Mouse (Mus musculus): ENCODE results near the gene Gm10309. TPM values are rescaled to one million over a fixed set of nuclear protein-coding genes. Genes with fewer than 3 reads are reported as not detected.

Gm10309 gene
- polyA plus RNA-seq, 2 experiments = 0.03 to 0.47 TPM

DNA sequence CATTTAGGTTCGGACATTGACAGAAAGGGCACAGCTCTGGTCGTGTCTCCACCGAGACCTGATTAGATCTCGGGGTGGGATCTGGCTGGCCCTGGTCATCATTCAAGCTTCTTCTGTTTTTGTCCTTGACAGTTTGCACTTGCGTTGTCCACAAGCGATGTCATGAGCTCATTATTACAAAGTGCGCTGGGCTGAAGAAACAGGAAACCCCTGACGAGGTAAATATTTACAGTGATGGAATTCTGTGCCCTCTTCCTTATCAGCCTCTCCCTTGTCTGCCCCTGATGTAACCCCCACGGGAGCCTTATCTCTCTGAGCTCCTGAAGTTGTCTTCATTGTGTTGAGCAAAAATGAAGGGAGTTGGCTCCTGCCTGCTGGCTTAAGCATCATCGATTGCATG is 28.4 kb downstream of the Gm10309 start:
- H3K27me3 ChIP-seq (ENCODE audit: control insufficient read depth, insufficient read depth, low read length) = no peaks in the 10 kb centered on the region
- ATAC-seq (ENCODE audit: low FRiP score, low read depth) (no peak), DNase-seq (ENCODE audit: low spot score) (no peak)
- H3K36me3 ChIP-seq (ENCODE audit: control insufficient read depth, insufficient read depth, low read length) = no peaks in the 10 kb centered on the region
- no peak overlapping the region for H3K4me2 ChIP-seq (replicated peaks; ENCODE audit: low read depth, low read length, severe bottlenecking)
- H3K4me3 ChIP-seq (replicated peaks; ENCODE audit: low read length) = no peak overlapping the region
- no peak overlapping the region for H3K9ac ChIP-seq (ENCODE audit: low read depth, low read length, severe bottlenecking)
- H3K4me1 ChIP-seq (ENCODE audit: control insufficient read depth, insufficient read depth, low read length) = no peaks in the 10 kb centered on the region
- H3K9me3 ChIP-seq (ENCODE audit: control insufficient read depth, low read length) = no peaks in the 10 kb centered on the region
- 88% methylated on average over 10 of the region's 10 CpGs for WGBS
- no peak overlapping the region for H3K27ac ChIP-seq (replicated peaks; ENCODE audit: low read depth, low read length)
- no peak for TF ChIP-seq POLR2A (IDR thresholded peaks at IDR 0.05; ENCODE audit: borderline replicate concordance, extremely low read depth, insufficient read depth, insufficient read length)

DNA sequence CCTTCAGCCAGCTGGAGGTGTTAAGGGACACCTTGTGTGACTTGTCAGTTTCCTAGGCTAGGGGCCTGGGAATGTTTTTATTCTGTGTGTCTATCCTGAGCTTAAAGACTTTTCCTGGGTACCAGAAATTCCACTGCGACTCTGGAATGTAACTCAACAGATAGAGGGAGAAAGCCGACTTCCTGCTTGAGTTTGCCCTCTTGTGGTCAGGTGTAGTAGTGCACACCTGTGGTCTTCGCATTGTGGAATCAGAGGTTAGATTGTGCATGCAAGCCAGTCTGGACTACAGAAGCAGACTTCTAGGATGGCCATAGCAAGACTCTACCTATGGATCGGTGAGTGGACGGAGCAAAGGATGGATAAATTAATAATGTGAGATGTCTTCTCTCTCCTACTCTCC is 33.3 kb downstream of the Gm10309 start:
- H3K36me3 ChIP-seq (ENCODE audit: control insufficient read depth, insufficient read depth, low read length) = no peaks in the 10 kb centered on the region
- H3K4me2 ChIP-seq (replicated peaks; ENCODE audit: low read depth, low read length, severe bottlenecking) = no peak overlapping the region
- no peaks in the 10 kb centered on the region for H3K9me3 ChIP-seq (ENCODE audit: control insufficient read depth, low read length)
- H3K4me3 ChIP-seq (replicated peaks; ENCODE audit: low read length) = no peak overlapping the region
- DNase-seq (ENCODE audit: low spot score) (no peak), ATAC-seq (ENCODE audit: low FRiP score, low read depth) (no peak)
- WGBS = 34% methylated on average over 5 of the region's 5 CpGs
- no peak overlapping the region for H3K9ac ChIP-seq (ENCODE audit: low read depth, low read length, severe bottlenecking)
- H3K4me1 ChIP-seq (ENCODE audit: control insufficient read depth, insufficient read depth, low read length) = peaks cover 6% of the 10 kb centered on the region; the same call in 1 of the 2 replicates
- H3K27ac ChIP-seq (replicated peaks; ENCODE audit: low read depth, low read length) = no peak overlapping the region
- H3K27me3 ChIP-seq (ENCODE audit: control insufficient read depth, insufficient read depth, low read length) = no peaks in the 10 kb centered on the region
- TF ChIP-seq POLR2A (IDR thresholded peaks at IDR 0.05; ENCODE audit: borderline replicate concordance, extremely low read depth, insufficient read depth, insufficient read length) = no peak

DNA sequence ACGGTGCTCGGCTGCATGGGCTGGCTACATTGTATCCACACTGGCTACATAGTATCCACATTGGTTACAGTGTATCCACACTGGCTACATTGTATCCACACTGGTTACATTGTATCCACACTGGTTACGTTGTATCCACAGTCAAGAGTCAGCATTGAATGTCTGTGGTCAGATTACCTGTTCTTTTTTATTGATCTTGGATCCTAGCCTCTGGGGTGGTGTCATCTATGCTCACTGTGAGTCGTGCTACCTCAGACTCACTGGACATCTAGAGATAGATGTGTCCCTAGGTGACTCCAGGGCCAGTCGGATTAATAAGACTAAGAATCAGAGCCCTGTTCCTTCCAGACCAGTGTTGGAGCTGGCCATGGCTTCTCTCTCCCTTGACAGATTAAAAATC is 34.9 kb downstream of the Gm10309 start:
- Histone ChIP-seq H3K4me3 (replicated peaks; ENCODE audit: low read length) (no peak overlapping the region), H3K4me2 (replicated peaks; ENCODE audit: low read depth, low read length, severe bottlenecking) (no peak overlapping the region), H3K27me3 (ENCODE audit: control insufficient read depth, insufficient read depth, low read length) (no peaks in the 10 kb centered on the region), H3K9me3 (ENCODE audit: control insufficient read depth, low read length) (no peaks in the 10 kb centered on the region), H3K27ac (replicated peaks; ENCODE audit: low read depth, low read length) (no peak overlapping the region), H3K9ac (ENCODE audit: low read depth, low read length, severe bottlenecking) (no peak overlapping the region), H3K4me1 (ENCODE audit: control insufficient read depth, insufficient read depth, low read length) (peaks cover 9% of the 10 kb centered on the region), H3K36me3 (ENCODE audit: control insufficient read depth, insufficient read depth, low read length) (no peaks in the 10 kb centered on the region)
- DNase-seq (ENCODE audit: low spot score) (no peak), ATAC-seq (ENCODE audit: low FRiP score, low read depth) (no peak)
- TF ChIP-seq POLR2A (IDR thresholded peaks at IDR 0.05; ENCODE audit: borderline replicate concordance, extremely low read depth, insufficient read depth, insufficient read length) = no peak
- WGBS = 87% methylated on average over 5 of the region's 5 CpGs

DNA sequence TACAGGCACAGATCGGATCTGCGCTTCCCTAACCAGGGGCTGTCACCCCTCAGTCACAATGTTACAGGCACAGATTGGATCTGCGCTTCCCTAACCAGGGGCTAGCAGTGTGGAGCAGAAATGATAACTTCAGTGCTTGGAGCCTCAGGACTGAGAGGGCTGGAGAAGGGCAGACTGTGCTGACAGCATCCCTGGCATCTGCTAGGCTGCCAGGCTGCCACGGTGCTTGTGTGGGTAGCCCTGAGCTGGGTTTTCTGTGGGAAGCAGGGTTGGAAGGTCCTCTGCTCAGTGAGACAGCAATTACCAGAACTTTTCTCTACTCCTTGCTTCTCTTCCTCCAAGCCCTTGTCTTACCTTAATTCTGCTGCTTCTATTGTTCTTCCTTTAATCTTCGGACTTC is 37.1 kb downstream of the Gm10309 start:
- ATAC-seq (ENCODE audit: low FRiP score, low read depth) (no peak), DNase-seq (ENCODE audit: low spot score) (no peak)
- H3K36me3 ChIP-seq (ENCODE audit: control insufficient read depth, insufficient read depth, low read length) = no peaks in the 10 kb centered on the region
- WGBS = 81% methylated on average over 5 of the region's 5 CpGs
- no peaks in the 10 kb centered on the region for H3K9me3 ChIP-seq (ENCODE audit: control insufficient read depth, low read length)
- peaks cover 9% of the 10 kb centered on the region for H3K4me1 ChIP-seq (ENCODE audit: control insufficient read depth, insufficient read depth, low read length)
- H3K9ac ChIP-seq (ENCODE audit: low read depth, low read length, severe bottlenecking) = no peak overlapping the region
- no peak overlapping the region for H3K4me3 ChIP-seq (replicated peaks; ENCODE audit: low read length)
- H3K27ac ChIP-seq (replicated peaks; ENCODE audit: low read depth, low read length) = no peak overlapping the region
- H3K4me2 ChIP-seq (replicated peaks; ENCODE audit: low read depth, low read length, severe bottlenecking) = no peak overlapping the region
- TF ChIP-seq POLR2A (IDR thresholded peaks at IDR 0.05; ENCODE audit: borderline replicate concordance, extremely low read depth, insufficient read depth, insufficient read length) = no peak
- no peaks in the 10 kb centered on the region for H3K27me3 ChIP-seq (ENCODE audit: control insufficient read depth, insufficient read depth, low read length)

DNA sequence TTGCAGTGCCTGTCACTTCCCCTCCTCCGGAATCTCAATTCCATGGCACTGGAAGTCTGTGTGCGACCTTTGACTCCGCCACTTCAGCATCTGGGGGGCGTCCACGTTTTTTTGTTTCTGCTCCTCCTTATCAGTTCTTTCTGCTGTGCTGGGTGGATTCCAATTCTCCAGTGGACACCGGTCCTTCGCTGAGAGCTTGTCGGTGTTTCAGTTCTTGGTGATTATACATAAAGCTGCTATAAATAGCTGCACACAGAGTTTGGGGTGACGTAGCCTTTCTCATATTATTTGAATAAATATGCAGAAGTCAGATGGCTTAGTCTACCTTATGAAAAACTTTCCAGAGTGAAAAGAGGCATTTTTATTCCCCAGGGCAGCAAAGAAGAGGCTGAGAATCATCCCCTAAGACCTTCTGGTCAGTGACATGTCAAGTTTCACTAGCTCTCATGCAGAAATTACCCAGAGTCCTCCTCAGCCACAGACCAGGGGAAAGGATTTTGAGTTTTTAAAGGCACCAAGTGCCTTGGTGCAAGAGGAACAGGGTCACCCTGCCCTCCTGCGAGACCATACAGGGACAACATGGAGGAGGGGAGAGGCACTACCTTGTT is 37.6 kb downstream of the Gm10309 start:
- Histone ChIP-seq H3K27ac (replicated peaks; ENCODE audit: low read depth, low read length) (no peak overlapping the region), H3K9ac (ENCODE audit: low read depth, low read length, severe bottlenecking) (no peak overlapping the region), H3K4me1 (ENCODE audit: control insufficient read depth, insufficient read depth, low read length) (peaks cover 9% of the 10 kb centered on the region), H3K9me3 (ENCODE audit: control insufficient read depth, low read length) (no peaks in the 10 kb centered on the region), H3K4me3 (replicated peaks; ENCODE audit: low read length) (no peak overlapping the region), H3K36me3 (ENCODE audit: control insufficient read depth, insufficient read depth, low read length) (no peaks in the 10 kb centered on the region), H3K4me2 (replicated peaks; ENCODE audit: low read depth, low read length, severe bottlenecking) (no peak overlapping the region), H3K27me3 (ENCODE audit: control insufficient read depth, insufficient read depth, low read length) (no peaks in the 10 kb centered on the region)
- DNase-seq (ENCODE audit: low spot score) (no peak), ATAC-seq (ENCODE audit: low FRiP score, low read depth) (no peak)
- 68% methylated on average over 10 of the region's 10 CpGs for WGBS
- TF ChIP-seq POLR2A (IDR thresholded peaks at IDR 0.05; ENCODE audit: borderline replicate concordance, extremely low read depth, insufficient read depth, insufficient read length) = no peak

DNA sequence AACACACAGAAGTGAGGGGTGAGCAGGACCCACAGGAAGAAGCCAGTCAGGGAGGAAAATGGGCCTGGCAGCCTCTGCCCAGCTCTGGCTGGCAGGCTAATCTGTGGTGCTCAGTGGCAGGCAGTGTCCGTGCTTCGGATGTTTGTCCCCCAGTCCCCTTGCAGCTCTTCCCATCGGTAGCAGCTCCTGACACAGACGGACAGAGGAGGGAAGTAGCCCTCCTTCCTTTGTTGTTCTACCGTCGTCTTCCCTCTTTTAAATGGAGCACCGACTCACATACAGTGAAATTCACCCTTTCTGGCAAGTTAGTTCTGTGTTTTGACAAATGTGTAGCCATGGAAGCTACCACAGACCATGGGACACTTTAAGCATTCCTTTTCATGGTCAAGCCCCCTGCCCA is 38.2 kb downstream of the Gm10309 start:
- peaks cover 9% of the 10 kb centered on the region for H3K4me1 ChIP-seq (ENCODE audit: control insufficient read depth, insufficient read depth, low read length)
- no peak for ATAC-seq (ENCODE audit: low FRiP score, low read depth)
- TF ChIP-seq POLR2A (IDR thresholded peaks at IDR 0.05; ENCODE audit: borderline replicate concordance, extremely low read depth, insufficient read depth, insufficient read length) = no peak

More for the DNA sequence above, 38.2 kb downstream of the Gm10309 start:
- Histone ChIP-seq H3K9me3 (ENCODE audit: control insufficient read depth, low read length) (no peaks in the 10 kb centered on the region), H3K4me2 (replicated peaks; ENCODE audit: low read depth, low read length, severe bottlenecking) (no peak overlapping the region), H3K27ac (replicated peaks; ENCODE audit: low read depth, low read length) (no peak overlapping the region), H3K27me3 (ENCODE audit: control insufficient read depth, insufficient read depth, low read length) (no peaks in the 10 kb centered on the region), H3K36me3 (ENCODE audit: control insufficient read depth, insufficient read depth, low read length) (no peaks in the 10 kb centered on the region), H3K9ac (ENCODE audit: low read depth, low read length, severe bottlenecking) (no peak overlapping the region), H3K4me3 (replicated peaks; ENCODE audit: low read length) (no peak overlapping the region)
- no peak for DNase-seq (ENCODE audit: low spot score)
- WGBS = 67% methylated on average over 7 of the region's 7 CpGs
